Mouse (Mus musculus) right cerebral cortex, adult 2 months (tissue): ENCODE measurements around the gene Mpp2.

ENCODE experiments used
- DNase-seq, 2 experiments: peaks; one replicate each; pipeline ENCODE4 v3.0.0; 2021 to 2022; ENCODE audit warnings: low spot score in 2 of 2

The Mpp2 gene

GRCm38 (mm10) chr11:102010140-102010539 lies 78.2 kb downstream of the Mpp2 start:
- peak in 1 of 2 experiments; percentile 40 for DNase-seq

- no peak for DNase-seq
Observed at GRCm38 (mm10) chr11:102008954-102009637, 79.2 kb downstream of the Mpp2 start.

- no peak for DNase-seq
Observed at GRCm38 (mm10) chr11:102008372-102008771, 79.9 kb downstream of the Mpp2 start.
